Mouse (Mus musculus): ENCODE measurements around the gene Tmcc3. TPM values are rescaled to one million over a fixed set of nuclear protein-coding genes. Genes with fewer than 3 reads are reported as not detected.

The Tmcc3 gene
- total and polyA plus RNA-seq, 3 experiments = 11.3 to 30.1 (median 23.1) TPM

DNA sequence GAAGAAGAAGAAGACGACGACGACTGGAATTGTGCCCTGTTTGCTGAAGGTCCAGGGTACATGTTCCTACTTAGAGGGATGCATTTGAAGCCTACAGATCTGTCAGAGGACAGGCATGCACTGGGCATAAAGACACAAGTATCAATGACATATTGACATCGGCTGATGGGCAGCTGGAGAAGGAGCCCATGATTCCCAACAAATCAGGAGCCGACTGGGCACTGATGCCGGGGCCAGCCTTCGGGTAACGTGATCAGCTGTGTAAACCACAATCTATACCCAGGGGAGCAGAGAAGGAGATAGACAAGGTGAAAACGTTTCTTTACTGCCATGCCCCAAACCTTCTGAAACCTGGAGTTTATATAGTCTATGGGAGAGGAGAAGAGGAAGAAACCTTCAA is 313.3 kb downstream of the Tmcc3 start:
- H3K4me3 ChIP-seq (replicated peaks in 1 of 3; ENCODE audit: low read depth in 2 of 3, low read length in 2 of 3, poor library complexity in 1 of 3) = no peak overlapping the region
- H3K27ac ChIP-seq (ENCODE audit: insufficient read depth, low read depth) = no peak overlapping the region
- peaks cover 7 to 20% of the 10 kb centered on the region in 2 experiments for H3K4me1 ChIP-seq (ENCODE audit: control insufficient read depth in 1 of 2, insufficient read depth in 2 of 2)
- in situ Hi-C loops (cut with MboI; ENCODE audit: low pct_ligation_motif_present, low pct_unique_long_range_greater_than_20kb, low sequenced_read_pairs) = no loop called here
- dilution Hi-C loops (cut with MboI; ENCODE audit: extremely low pct_ligation_motif_present, extremely low pct_unique_long_range_greater_than_20kb, low sequenced_read_pairs) = no loop called here
- H3K9ac ChIP-seq (ENCODE audit: insufficient read depth, low read depth) = no peak overlapping the region
- TF ChIP-seq RAD21 (IDR thresholded peaks at IDR 0.05; ENCODE audit: low read depth, low read length) (no peak), TCF12 (IDR thresholded peaks at IDR 0.05; ENCODE audit: low read depth, low read length) (no peak), BHLHE40 (IDR thresholded peaks at IDR 0.05; ENCODE audit: low read depth, low read length) (no peak), POLR2AphosphoS2 (IDR thresholded peaks at IDR 0.05; ENCODE audit: low read depth, low read length) (no peak), CTCF (conservative IDR thresholded peaks at IDR 0.05 in 1 of 2, IDR thresholded peaks at IDR 0.05 in 1 of 2; ENCODE audit: low read depth in 2 of 2, low read length in 2 of 2) (no peak), CHD1 (IDR thresholded peaks at IDR 0.05; ENCODE audit: low read depth, low read length) (no peak), USF2 (conservative IDR thresholded peaks at IDR 0.05; ENCODE audit: low read depth, low read length) (no peak), UBTF (IDR thresholded peaks at IDR 0.05; ENCODE audit: low read depth, low read length) (no peak), SIN3A (IDR thresholded peaks at IDR 0.05; ENCODE audit: low read length) (no peak), ZC3H11A (IDR thresholded peaks at IDR 0.05; ENCODE audit: low read depth, low read length) (no peak), KAT2A (IDR thresholded peaks at IDR 0.05; ENCODE audit: insufficient replicate concordance, low read length) (no peak), EP300 (IDR thresholded peaks at IDR 0.05; ENCODE audit: low read length) (no peak), JUND (conservative IDR thresholded peaks at IDR 0.05; ENCODE audit: low read depth, low read length) (no peak), MYC (IDR thresholded peaks at IDR 0.05; ENCODE audit: low read depth, low read length) (no peak), MXI1 (IDR thresholded peaks at IDR 0.05; ENCODE audit: low read depth, low read length) (no peak), MAX (IDR thresholded peaks at IDR 0.05; ENCODE audit: low read length) (no peak), CHD2 (IDR thresholded peaks at IDR 0.05; ENCODE audit: low read length) (no peak), MEF2A (IDR thresholded peaks at IDR 0.05; ENCODE audit: borderline replicate concordance, low read depth, low read length) (no peak), NRF1 (IDR thresholded peaks at IDR 0.05; ENCODE audit: low read depth, low read length) (no peak)
- DNase-seq (ENCODE audit: extremely low read depth) = no peak
- no peak overlapping the region for H3K4me2 ChIP-seq (ENCODE audit: insufficient read depth, low read depth, poor library complexity, severe bottlenecking)
- H3K27me3 ChIP-seq (replicated peaks) = peaks cover 9% of the 10 kb centered on the region
- no peaks in the 10 kb centered on the region for H3K79me2 ChIP-seq (replicated peaks; ENCODE audit: control insufficient read depth, extremely low read depth, insufficient read depth, poor library complexity, severe bottlenecking)
- no peaks in the 10 kb centered on the region for H3K36me3 ChIP-seq (replicated peaks in 1 of 2; ENCODE audit: control insufficient read depth in 1 of 2, insufficient read depth in 1 of 2, low read length in 1 of 2)
- no peaks in the 10 kb centered on the region for H3K9me3 ChIP-seq (replicated peaks; ENCODE audit: low read length)

DNA sequence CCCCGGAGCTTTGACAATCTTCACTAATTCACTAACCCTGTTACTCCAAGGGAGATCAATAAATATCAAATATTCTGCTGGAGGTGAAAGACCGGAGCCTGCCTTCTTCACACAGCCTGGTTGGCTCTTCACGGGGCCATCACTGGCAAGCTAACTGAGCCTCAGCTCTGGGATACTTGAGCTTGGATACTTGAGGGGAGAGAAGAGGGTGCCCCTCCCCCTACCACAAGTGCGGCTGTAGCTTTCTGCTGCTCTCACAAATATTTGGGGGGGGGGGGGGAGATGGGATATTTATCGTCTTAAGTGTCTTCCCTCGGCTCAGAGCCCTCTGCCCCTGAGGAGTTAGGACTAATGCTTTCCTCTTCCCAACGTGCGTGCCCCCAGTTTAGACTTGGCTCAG is 313.9 kb downstream of the Tmcc3 start:
- dilution Hi-C loops (cut with MboI; ENCODE audit: extremely low pct_ligation_motif_present, extremely low pct_unique_long_range_greater_than_20kb, low sequenced_read_pairs) (no loop called here), in situ Hi-C loops (cut with MboI; ENCODE audit: low pct_ligation_motif_present, low pct_unique_long_range_greater_than_20kb, low sequenced_read_pairs) (no loop called here)
- TF ChIP-seq TBP (conservative IDR thresholded peaks at IDR 0.05; ENCODE audit: low read depth, low read length) = no peak
- no peak for TF ChIP-seq IRF4 (IDR thresholded peaks at IDR 0.05; ENCODE audit: low read depth, low read length)
- TF ChIP-seq SIN3A (IDR thresholded peaks at IDR 0.05; ENCODE audit: low read length) = no peak
- TF ChIP-seq CTCF (conservative IDR thresholded peaks at IDR 0.05 in 1 of 2, IDR thresholded peaks at IDR 0.05 in 1 of 2; ENCODE audit: low read depth in 2 of 2, low read length in 2 of 2) = no peak
- TF ChIP-seq CHD2 (IDR thresholded peaks at IDR 0.05; ENCODE audit: low read length) = no peak
- no peak for TF ChIP-seq MYC (IDR thresholded peaks at IDR 0.05; ENCODE audit: low read depth, low read length)
- no peak for TF ChIP-seq USF2 (conservative IDR thresholded peaks at IDR 0.05; ENCODE audit: low read depth, low read length)
- no peak for TF ChIP-seq GABPA (IDR thresholded peaks at IDR 0.05; ENCODE audit: insufficient replicate concordance, low read depth, low read length)
- no peak for TF ChIP-seq ZC3H11A (IDR thresholded peaks at IDR 0.05; ENCODE audit: low read depth, low read length)
- TF ChIP-seq EP300 (IDR thresholded peaks at IDR 0.05; ENCODE audit: low read length) = no peak
- no peak for TF ChIP-seq USF1 (IDR thresholded peaks at IDR 0.05; ENCODE audit: low read depth, low read length)
- TF ChIP-seq ZKSCAN1 (IDR thresholded peaks at IDR 0.05; ENCODE audit: borderline replicate concordance, low read depth, low read length) = no peak
- TF ChIP-seq MEF2A (IDR thresholded peaks at IDR 0.05; ENCODE audit: borderline replicate concordance, low read depth, low read length) = no peak
- TF ChIP-seq CHD1 (IDR thresholded peaks at IDR 0.05; ENCODE audit: low read depth, low read length) = no peak
- no peak for TF ChIP-seq JUND (conservative IDR thresholded peaks at IDR 0.05; ENCODE audit: low read depth, low read length)
- TF ChIP-seq RAD21 (IDR thresholded peaks at IDR 0.05; ENCODE audit: low read depth, low read length) = no peak
- TF ChIP-seq BHLHE40 (IDR thresholded peaks at IDR 0.05; ENCODE audit: low read depth, low read length) = no peak
- Histone ChIP-seq H3K79me2 (replicated peaks; ENCODE audit: control insufficient read depth, extremely low read depth, insufficient read depth, poor library complexity, severe bottlenecking) (no peaks in the 10 kb centered on the region), H3K9ac (ENCODE audit: insufficient read depth, low read depth) (no peak overlapping the region), H3K9me3 (replicated peaks; ENCODE audit: low read length) (no peaks in the 10 kb centered on the region), H3K27ac (ENCODE audit: insufficient read depth, low read depth) (no peak overlapping the region), H3K4me2 (ENCODE audit: insufficient read depth, low read depth, poor library complexity, severe bottlenecking) (no peak overlapping the region), H3K4me3 (replicated peaks in 1 of 3; ENCODE audit: low read depth in 2 of 3, low read length in 2 of 3, poor library complexity in 1 of 3) (no peak overlapping the region), H3K27me3 (replicated peaks) (peaks cover 4% of the 10 kb centered on the region), H3K36me3 (replicated peaks in 1 of 2; ENCODE audit: control insufficient read depth in 1 of 2, insufficient read depth in 1 of 2, low read length in 1 of 2) (no peaks in the 10 kb centered on the region), H3K4me1 (ENCODE audit: control insufficient read depth in 1 of 2, insufficient read depth in 2 of 2) (peaks cover 5 to 15% of the 10 kb centered on the region in 2 experiments)
- no peak for DNase-seq (ENCODE audit: extremely low read depth)
